8 mouse cellular contexts compared by ENCODE assay signal in the genomic region with DNA sequence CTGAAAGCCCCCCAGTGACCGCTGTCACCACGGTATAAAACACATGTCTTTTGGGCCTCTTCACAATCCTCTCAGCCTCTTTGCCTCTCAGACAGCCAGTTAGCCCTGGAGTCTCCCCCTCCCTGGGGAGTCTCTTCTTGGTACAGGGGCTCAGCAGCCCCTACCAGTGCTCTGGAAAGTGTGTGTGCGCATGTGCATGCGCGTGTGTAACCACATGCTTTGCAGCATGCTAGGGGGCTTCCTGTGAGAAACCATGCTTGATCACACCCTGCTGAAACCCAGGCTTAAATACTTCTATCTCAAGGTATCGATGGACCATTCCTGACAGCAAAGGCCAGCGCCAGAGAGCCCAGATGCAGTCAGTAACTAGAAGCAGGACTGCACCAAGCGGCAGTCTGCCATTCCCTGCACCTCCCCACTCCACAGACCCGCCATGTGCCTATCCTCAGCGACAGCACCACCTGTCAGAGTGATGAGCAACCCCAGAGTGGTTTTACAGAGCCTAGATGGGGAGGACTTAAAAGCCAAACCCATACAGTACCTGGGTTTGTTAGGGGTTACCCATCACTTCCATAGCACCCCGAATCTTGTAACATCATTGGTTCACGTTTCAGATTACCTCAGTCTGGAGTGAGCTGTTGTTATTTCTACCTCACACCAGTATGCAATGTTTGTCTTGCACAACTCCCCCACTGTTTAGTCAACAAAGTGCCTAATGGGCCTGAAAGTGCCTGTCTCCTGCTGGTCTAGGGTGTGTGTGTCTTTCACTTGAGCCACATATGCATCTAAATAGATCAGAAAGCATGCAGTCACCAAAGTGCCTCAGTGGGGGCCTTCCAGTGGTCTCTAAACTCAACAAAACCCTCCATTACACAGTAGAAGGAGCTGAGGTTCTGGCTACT.
DNase-seq lines count a peak whose midpoint lies in the region; ATAC-seq and TF ChIP-seq lines count a peak whose summit lies in the region.
"Had no signal": no experiment of that assay in that cellular context is flagged by ENCODE, and none has a peak within 500 bp of the region (broad histone marks: within the 10 kb centered on the region; RNA-seq: fewer than 3 reads in every experiment).

No protein-coding gene starts in this region.

- TF ChIP-seq CTCF in kidney, adult 2 months (conservative IDR thresholded peaks at IDR 0.05; ENCODE audit: insufficient read depth, insufficient read length, low read depth, low read length) = no peak
- TF ChIP-seq CTCF in lung, adult 2 months (IDR thresholded peaks at IDR 0.05; ENCODE audit: insufficient read depth, low read length) = no peak

- H3K4me3 ChIP-seq in kidney, embryonic 15.5 days (replicated peaks) = no peak overlapping the region
- H3K4me3 ChIP-seq in kidney, adult 2 months (ENCODE audit: insufficient read depth, low read depth, low read length) = no peak overlapping the region
- H3K4me3 ChIP-seq in hindbrain, embryonic 12.5 days = no peak overlapping the region
- no peak overlapping the region for H3K4me3 ChIP-seq in lung, adult 2 months (replicated peaks; ENCODE audit: extremely low read depth, low read depth, low read length)

- H3K27ac ChIP-seq in kidney, embryonic 15.5 days = peak overlapping the region; percentile 56
- no peak overlapping the region for H3K27ac ChIP-seq in kidney, adult 2 months (ENCODE audit: insufficient read depth, low read depth, low read length)
- H3K27ac ChIP-seq in hindbrain, embryonic 12.5 days = peak overlapping the region; percentile 60

- no peaks in the 10 kb centered on the region for H3K36me3 ChIP-seq in kidney, embryonic 15.5 days
- H3K36me3 ChIP-seq in kidney, adult 2 months (ENCODE audit: control insufficient read depth, insufficient read depth, low read length) = no peaks in the 10 kb centered on the region
- H3K36me3 ChIP-seq in hindbrain, embryonic 12.5 days = no peaks in the 10 kb centered on the region

- no peaks in the 10 kb centered on the region for H3K27me3 ChIP-seq in kidney, embryonic 15.5 days
- H3K27me3 ChIP-seq in kidney, adult 2 months (replicated peaks; ENCODE audit: control insufficient read depth, insufficient read depth, low read length) = no peaks in the 10 kb centered on the region
- peaks cover 3% of the 10 kb centered on the region; the same call in 1 of the 2 replicates for H3K27me3 ChIP-seq in hindbrain, embryonic 12.5 days

- 41% methylated on average over 12 of the region's 12 CpGs for WGBS in kidney, embryonic 15.5 days
- 77% methylated on average over 12 of the region's 12 CpGs for WGBS in kidney, adult 2 months
- 39% methylated on average over 12 of the region's 12 CpGs for WGBS in hindbrain, embryonic 12.5 days
- 69% methylated on average over 12 of the region's 12 CpGs for WGBS in lung, adult 2 months

- peaks cover 64% of the 10 kb centered on the region for H3K4me1 ChIP-seq in kidney, embryonic 15.5 days
- H3K4me1 ChIP-seq in kidney, adult 2 months (ENCODE audit: control insufficient read depth, insufficient read depth, low read length) = peaks cover 10% of the 10 kb centered on the region; the same call in 1 of the 2 replicates
- H3K4me1 ChIP-seq in hindbrain, embryonic 12.5 days = peaks cover 27% of the 10 kb centered on the region
- peaks cover 7% of the 10 kb centered on the region; the same call in 1 of the 2 replicates for H3K4me1 ChIP-seq in lung, adult 2 months (ENCODE audit: control insufficient read depth, insufficient read depth, low read length)

- no peak for DNase-seq in kidney, adult 2 months
- peak; percentile 42 for DNase-seq in NIH3T3 (ENCODE audit: low read depth)
- DNase-seq in natural killer cell, adult 2 months (ENCODE audit: low spot score in 2 of 2) = peak; percentile 53 to 66
- DNase-seq in lung, adult 2 months = no peak
- DNase-seq in ovary, postnatal 14 days (ENCODE audit: low spot score) = no peak
- DNase-seq: cerebellum, postnatal 14 days had no signal

- H3K9ac ChIP-seq in kidney, embryonic 15.5 days = no peak overlapping the region
- no peak overlapping the region for H3K9ac ChIP-seq in hindbrain, embryonic 12.5 days

- peak; percentile 38 for ATAC-seq in kidney, embryonic 15.5 days (replicated peaks; ENCODE audit: low FRiP score)
- ATAC-seq in hindbrain, embryonic 12.5 days (ENCODE audit: low FRiP score) = peak; percentile 55; the same call in 1 of the 2 replicates

- no peak for TF ChIP-seq POLR2A in kidney, adult 2 months (IDR thresholded peaks at IDR 0.05; ENCODE audit: low read depth, low read length)
- no peak for TF ChIP-seq POLR2A in lung, adult 2 months (IDR thresholded peaks at IDR 0.05; ENCODE audit: borderline replicate concordance, extremely low read depth, low read depth, low read length)

- H3K4me2 ChIP-seq in kidney, embryonic 15.5 days = no peak overlapping the region
- no peak overlapping the region for H3K4me2 ChIP-seq in hindbrain, embryonic 12.5 days (replicated peaks)

- H3K9me3 ChIP-seq in kidney, embryonic 15.5 days (replicated peaks) = no peaks in the 10 kb centered on the region
- no peaks in the 10 kb centered on the region for H3K9me3 ChIP-seq in hindbrain, embryonic 12.5 days (replicated peaks)

Comparison
In these comparisons a context has a peak if more than half of its experiments do, and no peak if none do; other contexts are left out.
1. DNase-seq: peak in NIH3T3 (single experiment) and natural killer cell, adult 2 months (2 of 2); none in kidney, adult 2 months (single experiment), lung, adult 2 months (single experiment) and ovary, postnatal 14 days (single experiment).